Mouse (Mus musculus) E14TG2a.4 (cell line): ENCODE results near the gene 4430402I18Rik.

Experiments used
- CTCF ChIP-seq: conservative IDR thresholded peaks from 2 replicates; pipeline ENCODE4 v1.5.1; 2014; ENCODE audit warnings: low read length
- NANOG ChIP-seq: IDR thresholded peaks from 2 replicates; pipeline ENCODE4 v1.6.1; 2014; ENCODE audit warnings: borderline replicate concordance, low read length, mixed read lengths

- TF ChIP-seq CTCF (no peak), NANOG (no peak)
Observed at GRCm38 (mm10) chr19:28926366-28926765, 41.2 kb downstream of the 4430402I18Rik start.
